Mouse (Mus musculus): ENCODE results near the gene Exoc3l. TPM values are rescaled to one million over a fixed set of nuclear protein-coding genes. Genes with fewer than 3 reads are reported as not detected.

Exoc3l gene
- total and polyA plus RNA-seq, 3 experiments: 3.9 to 11.8 (median 4.7) TPM

GRCm38 (mm10) chr8:105298351-105299252, 2.7 kb upstream of the Exoc3l start:
- peak overlapping the region; percentile 96 for H3K9ac ChIP-seq (ENCODE audit: low read depth, low read length)

DNA sequence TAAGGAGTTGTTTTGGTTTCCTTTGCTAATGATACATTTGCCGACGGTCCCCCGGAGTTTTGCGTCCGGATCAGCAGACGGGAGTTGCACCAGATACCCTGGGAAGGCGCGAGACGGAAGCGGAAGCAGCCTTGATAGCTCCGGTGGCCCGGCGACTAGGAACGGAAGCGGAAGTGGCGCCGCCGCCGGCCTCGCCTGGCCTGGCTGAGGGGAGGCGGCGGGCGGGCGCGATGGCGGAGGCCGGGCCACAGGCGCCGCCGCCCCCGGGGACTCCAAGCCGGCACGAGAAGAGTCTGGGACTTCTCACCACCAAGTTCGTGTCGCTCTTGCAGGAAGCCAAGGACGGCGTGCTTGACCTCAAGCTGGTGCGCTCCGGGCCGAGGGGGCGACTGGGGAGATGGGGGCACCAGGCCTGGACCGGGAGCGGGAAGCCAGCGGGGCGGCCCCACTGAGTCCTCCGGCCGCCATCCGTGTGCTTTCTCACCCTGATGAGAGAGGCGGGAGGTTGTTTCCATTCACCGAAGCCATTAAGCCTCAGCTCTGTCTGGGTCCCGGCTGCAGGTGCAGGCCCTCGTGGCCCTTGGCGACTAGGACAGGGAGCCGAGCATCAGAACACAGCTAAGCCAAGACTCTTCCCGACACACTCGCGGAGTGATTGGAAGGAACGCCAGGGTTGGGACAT, 1.8 kb upstream of the Exoc3l start, which contains the start of gene E2f4:
Gene E2f4, plus strand, starts transcription at position 153 of the 682 bp plus-strand sequence.
- Histone ChIP-seq H3K4me3 (peak within 1 kb of the TSS; percentile 99), H3K27me3 (ENCODE audit: control insufficient read depth, insufficient read depth, low read length) (no peaks in the 10 kb centered on the region), H3K4me1 (ENCODE audit: control insufficient read depth, insufficient read depth, low read length) (peaks cover 3% of the 10 kb centered on the region), H3K27ac (peak within 1 kb of the TSS; percentile 88), H3K36me3 (ENCODE audit: control insufficient read depth, insufficient read depth, low read length) (peaks cover 4% of the 10 kb centered on the region), H3K9ac (ENCODE audit: low read depth, low read length) (peak within 1 kb of the TSS; percentile 96), H3K79me2 (replicated peaks; ENCODE audit: control insufficient read depth, insufficient read depth, low read length) (no peaks in the 10 kb centered on the region)
- peak; percentile 93 to 95 for DNase-seq
- WGBS: under 1% methylated on average over 58 of the region's 58 CpGs
- intact Hi-C loops (cut with DNase I): loop anchor here (1.0 to 10.0 kb wide), 2 partner anchors 29 to 643 kb away; partner anchors contain the start of genes Lrrc29 and Tmem208
- TF ChIP-seq EP300 (IDR thresholded peaks at IDR 0.05; ENCODE audit: insufficient read depth, low read depth, low read length): 0 out of 2 replicates have a peak, but pooled peaks have one; percentile 54
- peak; percentile 60 for TF ChIP-seq POLR2A (IDR thresholded peaks at IDR 0.05; ENCODE audit: insufficient read depth, low read depth, low read length)
- TF ChIP-seq CTCF (IDR thresholded peaks at IDR 0.05): no peak

More at GRCm38 (mm10) chr8:105298351-105299252, 2.7 kb upstream of the Exoc3l start:
- 36% methylated on average over 18 of the region's 18 CpGs for WGBS
- intact Hi-C loops (cut with DNase I): loop anchor here (10.0 kb wide), 1 partner anchor 644 kb away; no protein-coding TSS in a partner anchor
- H3K36me3 ChIP-seq (ENCODE audit: control insufficient read depth, insufficient read depth, low read length): peaks cover 4% of the 10 kb centered on the region
- H3K27ac ChIP-seq: peak overlapping the region; percentile 88
- no peak for TF ChIP-seq POLR2A (IDR thresholded peaks at IDR 0.05; ENCODE audit: insufficient read depth, low read depth, low read length)
- no peak for TF ChIP-seq CTCF (IDR thresholded peaks at IDR 0.05)
- no peak for TF ChIP-seq EP300 (IDR thresholded peaks at IDR 0.05; ENCODE audit: insufficient read depth, low read depth, low read length)
- no peak for DNase-seq
- no peaks in the 10 kb centered on the region for H3K27me3 ChIP-seq (ENCODE audit: control insufficient read depth, insufficient read depth, low read length)
- no peaks in the 10 kb centered on the region for H3K79me2 ChIP-seq (replicated peaks; ENCODE audit: control insufficient read depth, insufficient read depth, low read length)
- H3K4me1 ChIP-seq (ENCODE audit: control insufficient read depth, insufficient read depth, low read length): peaks cover 3% of the 10 kb centered on the region
- peak overlapping the region; percentile 99 for H3K4me3 ChIP-seq

- Histone ChIP-seq H3K4me1 (ENCODE audit: control insufficient read depth, insufficient read depth, low read length) (peaks cover 6% of the 10 kb centered on the region), H3K4me3 (peak overlapping the region; percentile 34), H3K79me2 (replicated peaks; ENCODE audit: control insufficient read depth, insufficient read depth, low read length) (no peaks in the 10 kb centered on the region), H3K9ac (ENCODE audit: low read depth, low read length) (peak overlapping the region; percentile 51), H3K27ac (peak overlapping the region; percentile 88), H3K36me3 (ENCODE audit: control insufficient read depth, insufficient read depth, low read length) (peaks cover 4% of the 10 kb centered on the region), H3K27me3 (ENCODE audit: control insufficient read depth, insufficient read depth, low read length) (no peaks in the 10 kb centered on the region)
- intact Hi-C loops (cut with DNase I): loop anchor here (10.0 kb wide), 1 partner anchor 640 kb away; no protein-coding TSS in a partner anchor
- TF ChIP-seq POLR2A (IDR thresholded peaks at IDR 0.05; ENCODE audit: insufficient read depth, low read depth, low read length) (no peak), CTCF (IDR thresholded peaks at IDR 0.05) (no peak), EP300 (IDR thresholded peaks at IDR 0.05; ENCODE audit: insufficient read depth, low read depth, low read length) (no peak)
- 40% methylated on average over 11 of the region's 11 CpGs for WGBS
- no peak for DNase-seq
Observed at GRCm38 (mm10) chr8:105295256-105295655, 645 bp downstream of the Exoc3l start.

DNA sequence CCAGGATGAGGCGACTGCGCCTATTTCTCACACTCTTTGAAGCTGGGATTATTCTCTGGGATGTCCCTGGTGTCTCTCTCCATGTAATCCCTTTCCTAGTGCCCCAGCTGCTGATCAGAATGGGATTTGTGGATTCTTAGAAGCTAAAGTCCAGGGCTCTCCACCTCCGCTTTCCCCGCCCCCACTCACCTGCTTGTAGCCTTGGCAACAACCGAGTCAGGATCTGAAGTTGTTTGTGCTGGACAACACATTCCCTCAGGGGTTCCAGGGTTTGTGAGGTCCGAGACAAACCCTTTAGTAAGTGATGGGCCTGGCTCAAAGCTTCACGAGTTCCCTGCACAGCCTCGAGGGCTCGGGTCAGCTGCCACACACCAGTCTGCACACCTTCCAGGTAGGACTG, 1.1 kb downstream of the Exoc3l start:
- intact Hi-C loops (cut with DNase I): loop anchor here (5.0 to 10.0 kb wide), 2 partner anchors 172 to 640 kb away; no protein-coding TSS in a partner anchor
- no peaks in the 10 kb centered on the region for H3K79me2 ChIP-seq (replicated peaks; ENCODE audit: control insufficient read depth, insufficient read depth, low read length)
- H3K27me3 ChIP-seq (ENCODE audit: control insufficient read depth, insufficient read depth, low read length): no peaks in the 10 kb centered on the region
- H3K4me3 ChIP-seq: peak overlapping the region; percentile 34
- H3K36me3 ChIP-seq (ENCODE audit: control insufficient read depth, insufficient read depth, low read length): peaks cover 4% of the 10 kb centered on the region
- TF ChIP-seq CTCF (IDR thresholded peaks at IDR 0.05) (no peak), EP300 (IDR thresholded peaks at IDR 0.05; ENCODE audit: insufficient read depth, low read depth, low read length) (no peak), POLR2A (IDR thresholded peaks at IDR 0.05; ENCODE audit: insufficient read depth, low read depth, low read length) (no peak)
- peak overlapping the region; percentile 88 for H3K27ac ChIP-seq
- peak overlapping the region; percentile 51 for H3K9ac ChIP-seq (ENCODE audit: low read depth, low read length)
- H3K4me1 ChIP-seq (ENCODE audit: control insufficient read depth, insufficient read depth, low read length): peaks cover 10% of the 10 kb centered on the region
- DNase-seq: no peak
- WGBS: 59% methylated on average over 9 of the region's 9 CpGs

DNA sequence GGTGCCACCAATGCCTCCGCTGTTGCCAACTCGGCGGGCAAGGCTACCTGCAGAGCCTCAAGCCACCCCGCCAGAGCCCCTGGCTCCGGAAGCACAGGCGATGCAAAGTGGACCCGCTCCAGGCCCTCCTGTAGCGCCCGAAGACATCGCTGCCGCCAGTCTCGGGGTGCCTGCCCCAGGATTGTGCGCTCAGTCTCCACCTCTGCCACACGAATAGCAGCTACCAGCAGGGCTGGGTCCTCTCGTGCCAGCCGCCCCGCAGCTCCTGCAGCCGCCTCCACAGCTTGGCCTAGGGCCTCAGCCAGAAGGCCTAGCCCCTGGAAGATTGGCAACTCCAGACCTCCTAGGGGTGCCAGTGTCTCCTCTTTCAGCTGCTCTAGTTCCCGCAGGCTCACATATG, 2.5 kb downstream of the Exoc3l start:
- intact Hi-C loops (cut with DNase I): loop anchor here (5.0 to 10.0 kb wide), 2 partner anchors 171 to 639 kb away; no protein-coding TSS in a partner anchor
- WGBS: 79% methylated on average over 19 of the region's 19 CpGs
- H3K27ac ChIP-seq: no peak overlapping the region
- H3K9ac ChIP-seq (ENCODE audit: low read depth, low read length): no peak overlapping the region
- no peaks in the 10 kb centered on the region for H3K27me3 ChIP-seq (ENCODE audit: control insufficient read depth, insufficient read depth, low read length)
- no peak overlapping the region for H3K4me3 ChIP-seq
- no peak for DNase-seq
- no peaks in the 10 kb centered on the region for H3K79me2 ChIP-seq (replicated peaks; ENCODE audit: control insufficient read depth, insufficient read depth, low read length)
- H3K36me3 ChIP-seq (ENCODE audit: control insufficient read depth, insufficient read depth, low read length): no peaks in the 10 kb centered on the region
- no peak for TF ChIP-seq POLR2A (IDR thresholded peaks at IDR 0.05; ENCODE audit: insufficient read depth, low read depth, low read length)
- no peak for TF ChIP-seq CTCF (IDR thresholded peaks at IDR 0.05)
- TF ChIP-seq EP300 (IDR thresholded peaks at IDR 0.05; ENCODE audit: insufficient read depth, low read depth, low read length): no peak
- peaks cover 13% of the 10 kb centered on the region for H3K4me1 ChIP-seq (ENCODE audit: control insufficient read depth, insufficient read depth, low read length)
